Mouse (Mus musculus): Measurements from ENCODE around the gene Bmp8a.

GRCm38 (mm10) chr4:123381598-123381997 lies 38.5 kb upstream of the Bmp8a start:
- no peak for TF ChIP-seq CTCF (IDR thresholded peaks at IDR 0.05; ENCODE audit: low read depth, low read length)
- no peak for TF ChIP-seq POLR2A (IDR thresholded peaks at IDR 0.05; ENCODE audit: insufficient read depth, low read length)
